Comparison of ENCODE assay signal across 1 mouse cellular context in the genomic region with DNA sequence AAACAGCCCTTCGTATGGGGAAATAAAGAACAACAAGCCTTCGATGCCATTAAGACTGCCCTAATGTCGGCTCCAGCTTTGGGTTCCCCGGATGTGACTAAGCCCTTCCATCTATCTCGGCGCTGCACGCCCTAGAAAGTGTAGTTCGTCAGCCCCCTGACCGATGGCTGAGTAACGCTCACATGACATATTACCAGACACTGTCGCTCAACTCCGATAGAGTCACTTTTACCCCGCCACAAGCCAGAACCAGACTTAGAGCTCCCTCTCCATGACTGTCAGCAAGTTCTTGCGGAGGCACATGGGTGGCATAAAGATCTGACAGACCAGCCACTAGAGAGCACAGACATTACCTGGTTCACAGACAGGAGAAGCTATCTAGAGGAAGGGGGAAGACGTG.
TF ChIP-seq lines count a peak whose summit lies in the region.

No protein-coding gene starts in this region.

TF ChIP-seq in MEL, 35 proteins besides CTCF, POLR2A, EP300 and RAD21:
- TF ChIP-seq UBTF (IDR thresholded peaks at IDR 0.05; ENCODE audit: borderline replicate concordance, insufficient read depth, low read depth, low read length) (no peak), MYC (IDR thresholded peaks at IDR 0.05; ENCODE audit: low read depth, low read length) (0 out of 2 replicates have a peak, but pooled peaks have one; percentile 16), NELFE (IDR thresholded peaks at IDR 0.05; ENCODE audit: low read depth, low read length) (peak; percentile 45; the same call in 1 of the 2 replicates), TBP (IDR thresholded peaks at IDR 0.05; ENCODE audit: low read depth, low read length) (0 out of 2 replicates have a peak, but pooled peaks have one; percentile 46), SMC3 (IDR thresholded peaks at IDR 0.05; ENCODE audit: low read depth, low read length) (0 out of 2 replicates have a peak, but pooled peaks have one; percentile 1), TCF12 (IDR thresholded peaks at IDR 0.05; ENCODE audit: low read depth, low read length) (peak; percentile 70), KAT2A (conservative IDR thresholded peaks at IDR 0.05; ENCODE audit: low read depth, low read length) (no peak), ZKSCAN1 (IDR thresholded peaks at IDR 0.05; ENCODE audit: low read depth, low read length) (no peak), TAL1 (IDR thresholded peaks at IDR 0.05; ENCODE audit: low read length) (peak; percentile 61; the same call in 1 of the 2 replicates), POLR2AphosphoS2 (IDR thresholded peaks at IDR 0.05; ENCODE audit: low read length) (no peak), USF2 (IDR thresholded peaks at IDR 0.05; ENCODE audit: borderline replicate concordance in 1 of 2, insufficient read depth in 1 of 2, low read depth in 1 of 2, low read length in 2 of 2) (no peak), MXI1 (IDR thresholded peaks at IDR 0.05; ENCODE audit: low read depth, low read length) (peak; percentile 59), GATA1 (IDR thresholded peaks at IDR 0.05; ENCODE audit: low read depth, low read length) (0 out of 2 replicates have a peak, but pooled peaks have one; percentile 41), CHD1 (IDR thresholded peaks at IDR 0.05; ENCODE audit: low read depth, low read length) (no peak), ZNF384 (IDR thresholded peaks at IDR 0.05; ENCODE audit: low read depth, low read length) (no peak), USF1 (IDR thresholded peaks at IDR 0.05; ENCODE audit: low read depth, low read length) (peak; percentile 77), ZMIZ1 (IDR thresholded peaks at IDR 0.05; ENCODE audit: low read depth, low read length) (no peak), MEF2A (IDR thresholded peaks at IDR 0.05; ENCODE audit: extremely low read depth, insufficient replicate concordance, low read depth, low read length, poor library complexity, severe bottlenecking) (no peak), ELF1 (IDR thresholded peaks at IDR 0.05; ENCODE audit: low read depth, low read length) (no peak), ETS1 (IDR thresholded peaks at IDR 0.05; ENCODE audit: low read depth, low read length) (peak; percentile 75; the same call in 1 of the 2 replicates), MAX (IDR thresholded peaks at IDR 0.05; ENCODE audit: low read length) (peak; percentile 71; the same call in 1 of the 2 replicates), E2F4 (IDR thresholded peaks at IDR 0.05; ENCODE audit: borderline replicate concordance, low read depth, low read length) (no peak), CHD2 (IDR thresholded peaks at IDR 0.05; ENCODE audit: low read length) (no peak), BHLHE40 (IDR thresholded peaks at IDR 0.05; ENCODE audit: borderline replicate concordance, low read depth, low read length) (peak; percentile 78; the same call in 1 of the 2 replicates), MAFK (IDR thresholded peaks at IDR 0.05; ENCODE audit: borderline replicate concordance, low read depth, low read length) (no peak), NRF1 (IDR thresholded peaks at IDR 0.05; ENCODE audit: insufficient read depth, low read depth, low read length, poor library complexity, severe bottlenecking) (no peak)
